Mouse (Mus musculus) testis, adult 2 months (tissue): ENCODE data around the gene Rp9.

Experiments
- CTCF ChIP-seq: fragments of 200-500 bp; IDR thresholded peaks from 2 replicates; pipeline ENCODE4 v1.5.1; 2012; ENCODE audit warnings: low read depth, mild to moderate bottlenecking, inconsistent platforms, low read length, moderate library complexity; ENCODE audit not compliant: control insufficient read depth, insufficient read depth, insufficient replicate concordance
- POLR2A ChIP-seq: fragments of 200-500 bp; IDR thresholded peaks from 2 replicates; pipeline ENCODE4 v1.6.1; 2012; ENCODE audit warnings: low read depth, mild to moderate bottlenecking, inconsistent platforms, low read length, moderate library complexity; ENCODE audit not compliant: control insufficient read depth

DNA sequence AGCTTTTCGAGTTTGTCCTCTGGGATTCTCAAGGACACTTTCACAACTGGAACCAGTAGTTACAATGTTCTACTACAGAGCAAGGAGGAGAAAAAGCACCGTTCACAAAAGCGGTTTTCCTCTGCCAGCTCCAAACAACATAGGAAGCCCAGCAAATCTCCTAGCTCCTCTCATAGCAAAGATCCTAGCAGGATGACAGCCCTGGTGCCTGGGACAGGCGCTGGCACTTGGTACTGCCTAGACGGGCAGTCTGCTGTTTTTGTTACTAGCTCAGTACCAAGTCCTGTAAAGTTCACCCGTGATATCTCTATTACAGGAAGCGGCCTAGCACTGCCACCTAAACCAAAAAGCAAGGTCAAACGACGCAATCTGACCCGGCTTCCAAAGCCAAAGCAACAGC lies 45.3 kb downstream of the Rp9 start:
- TF ChIP-seq POLR2A (no peak), CTCF (no peak)
